ENCODE assay signal across 7 mouse cellular contexts in genomic region chr15:80132993-80133586, GRCm38 (mm10). TPM values are rescaled to one million over a fixed set of nuclear protein-coding genes. Genes with fewer than 3 reads are reported as not detected.
A peak's percentile ranks its signal among the peaks of the same experiment; 100 is the strongest.
DNase-seq lines count a peak whose midpoint lies in the region; ATAC-seq and TF ChIP-seq lines count a peak whose summit lies in the region.

Gene Tab1 (plus strand): TSS chr15:80133127.

- ATAC-seq in embryonic facial prominence, embryonic 12.5 days (ENCODE audit: insufficient number of reproducible peaks, insufficient read depth, low FRiP score, low TSS enrichment): peak; percentile 92
- ATAC-seq in limb, embryonic 12.5 days (ENCODE audit: insufficient number of reproducible peaks, insufficient read depth, low FRiP score, low TSS enrichment, low read depth): peak; percentile 95
- peak; percentile 96 for ATAC-seq in midbrain, embryonic 15.5 days (replicated peaks)

- DNase-seq in adrenal gland, postnatal 25 days: peak; percentile 91
- DNase-seq in heart, adult 18-20 months: peak; percentile 93 to 94
- peak; percentile 94 for DNase-seq in kidney, adult 2 months
- peak; percentile 84 to 86 for DNase-seq in spleen, adult 2 months (ENCODE audit: low read depth in 1 of 2, low spot score in 2 of 2)

- H3K4me3 ChIP-seq in embryonic facial prominence, embryonic 12.5 days: peak within 1 kb of the TSS; percentile 63
- peak within 1 kb of the TSS; percentile 64 for H3K4me3 ChIP-seq in kidney, adult 2 months (ENCODE audit: insufficient read depth, low read depth, low read length)
- H3K4me3 ChIP-seq in limb, embryonic 12.5 days (replicated peaks): peak within 1 kb of the TSS; percentile 72
- peak within 1 kb of the TSS; percentile 64 for H3K4me3 ChIP-seq in midbrain, embryonic 15.5 days
- peak within 1 kb of the TSS; percentile 97 for H3K4me3 ChIP-seq in spleen, adult 2 months (ENCODE audit: extremely low read depth, insufficient read depth, insufficient read length)

- peaks cover 12% of the 10 kb centered on the region for H3K4me1 ChIP-seq in embryonic facial prominence, embryonic 12.5 days
- H3K4me1 ChIP-seq in kidney, adult 2 months (ENCODE audit: control insufficient read depth, insufficient read depth, low read length): peaks cover 6% of the 10 kb centered on the region; the same call in 1 of the 2 replicates
- H3K4me1 ChIP-seq in limb, embryonic 12.5 days (replicated peaks): peaks cover 12% of the 10 kb centered on the region
- H3K4me1 ChIP-seq in midbrain, embryonic 15.5 days: peaks cover 29% of the 10 kb centered on the region
- peaks cover 8% of the 10 kb centered on the region for H3K4me1 ChIP-seq in spleen, adult 2 months (ENCODE audit: control insufficient read depth, insufficient read depth, insufficient read length)

- H3K27ac ChIP-seq in embryonic facial prominence, embryonic 12.5 days: peak within 1 kb of the TSS; percentile 98
- peak within 1 kb of the TSS; percentile 95 for H3K27ac ChIP-seq in kidney, adult 2 months (ENCODE audit: insufficient read depth, low read depth, low read length)
- H3K27ac ChIP-seq in limb, embryonic 12.5 days: peak within 1 kb of the TSS; percentile 100
- peak within 1 kb of the TSS; percentile 99 for H3K27ac ChIP-seq in midbrain, embryonic 15.5 days
- H3K27ac ChIP-seq in spleen, adult 2 months (ENCODE audit: insufficient read depth, low read length): peak within 1 kb of the TSS; percentile 95

- TF ChIP-seq CTCF in kidney, adult 2 months (conservative IDR thresholded peaks at IDR 0.05; ENCODE audit: insufficient read depth, insufficient read length, low read depth, low read length): peak; percentile 60
- TF ChIP-seq CTCF in spleen, adult 2 months (IDR thresholded peaks at IDR 0.05; ENCODE audit: extremely low read depth, insufficient read depth, insufficient read length, insufficient replicate concordance): peak; percentile 72; the same call in 1 of the 2 replicates

- peak; percentile 47 for TF ChIP-seq POLR2A in kidney, adult 2 months (IDR thresholded peaks at IDR 0.05; ENCODE audit: low read depth, low read length)
- peak; percentile 14; the same call in 1 of the 2 replicates for TF ChIP-seq POLR2A in spleen, adult 2 months (IDR thresholded peaks at IDR 0.05; ENCODE audit: low read depth, low read length)

- under 1% methylated on average over 59 of the region's 59 CpGs for WGBS in embryonic facial prominence, embryonic 12.5 days
- WGBS in kidney, adult 2 months: 1% methylated on average over 58 of the region's 59 CpGs
- under 1% methylated on average over 59 of the region's 59 CpGs for WGBS in limb, embryonic 12.5 days
- WGBS in midbrain, embryonic 15.5 days: under 1% methylated on average over 52 of the region's 59 CpGs
- under 1% methylated on average over 51 of the region's 59 CpGs for WGBS in spleen, adult 2 months

- peak within 1 kb of the TSS; percentile 91 for H3K4me2 ChIP-seq in embryonic facial prominence, embryonic 12.5 days (replicated peaks)
- peak within 1 kb of the TSS; percentile 84 for H3K4me2 ChIP-seq in limb, embryonic 12.5 days
- H3K4me2 ChIP-seq in midbrain, embryonic 15.5 days: peak within 1 kb of the TSS; percentile 78

- peak within 1 kb of the TSS; percentile 83 for H3K9ac ChIP-seq in embryonic facial prominence, embryonic 12.5 days
- H3K9ac ChIP-seq in limb, embryonic 12.5 days (replicated peaks): peak within 1 kb of the TSS; percentile 89
- peak within 1 kb of the TSS; percentile 77 for H3K9ac ChIP-seq in midbrain, embryonic 15.5 days

- H3K9me3 ChIP-seq in embryonic facial prominence, embryonic 12.5 days: no peaks in the 10 kb centered on the region
- 0 out of 2 replicates have a peak, but pooled peaks cover 3% of the 10 kb centered on the region for H3K9me3 ChIP-seq in limb, embryonic 12.5 days
- no peaks in the 10 kb centered on the region for H3K9me3 ChIP-seq in midbrain, embryonic 15.5 days

- no peaks in the 10 kb centered on the region for H3K36me3 ChIP-seq in embryonic facial prominence, embryonic 12.5 days
- H3K36me3 ChIP-seq in kidney, adult 2 months (ENCODE audit: control insufficient read depth, insufficient read depth, low read length): no peaks in the 10 kb centered on the region
- peaks cover 18% of the 10 kb centered on the region for H3K36me3 ChIP-seq in limb, embryonic 12.5 days
- no peaks in the 10 kb centered on the region for H3K36me3 ChIP-seq in midbrain, embryonic 15.5 days (replicated peaks)
- H3K36me3 ChIP-seq in spleen, adult 2 months (ENCODE audit: control insufficient read depth, insufficient read depth, low read length): no peaks in the 10 kb centered on the region

- H3K27me3 ChIP-seq in embryonic facial prominence, embryonic 12.5 days: no peaks in the 10 kb centered on the region
- no peaks in the 10 kb centered on the region for H3K27me3 ChIP-seq in kidney, adult 2 months (replicated peaks; ENCODE audit: control insufficient read depth, insufficient read depth, low read length)
- H3K27me3 ChIP-seq in limb, embryonic 12.5 days: no peaks in the 10 kb centered on the region
- H3K27me3 ChIP-seq in midbrain, embryonic 15.5 days (replicated peaks): no peaks in the 10 kb centered on the region
- H3K27me3 ChIP-seq in spleen, adult 2 months (ENCODE audit: control insufficient read depth, insufficient read depth, low read length): no peaks in the 10 kb centered on the region

RNA-seq across cellular contexts. Expression of gene Tab1, which starts in this region (rescaled TPM):
- total RNA-seq in adrenal gland, postnatal 25 days (2021): 20.5 and 26.7 TPM in 2 replicates
- polyA plus RNA-seq in embryonic facial prominence, embryonic 12.5 days (2016; fragmentation: Nextera tagmentation; extraction: Ambion mirVana): 47.5 and 48.5 TPM in 2 replicates
- 10 to 100 TPM; 14.8 to 18.4 TPM for total RNA-seq in heart, adult 18-20 months (2021)
- polyA plus RNA-seq in kidney, adult 2 months (2012; rRNA removed): 26.7 and 28.5 TPM in 2 replicates
- 49.2 and 49.3 TPM in 2 replicates for polyA plus RNA-seq in limb, embryonic 12.5 days (2016; fragmentation: Nextera tagmentation; extraction: Ambion mirVana)
- 42.5 and 43.5 TPM in 2 replicates for polyA plus RNA-seq in midbrain, embryonic 15.5 days (2015; fragmentation: Nextera tagmentation; extraction: Ambion mirVana)
- polyA plus RNA-seq in spleen, adult 2 months (2012; rRNA removed): 16.1 and 21.4 TPM in 2 replicates

Comparison
In these comparisons a context has a peak if more than half of its experiments do, and no peak if none do; other contexts are left out.
1. Peak in every context shown above with its lines: DNase-seq, ATAC-seq, H3K4me3 ChIP-seq and H3K27ac ChIP-seq.